Mouse (Mus musculus): Measurements from ENCODE around the gene Phrf1.

- TF ChIP-seq CTCF (IDR thresholded peaks at IDR 0.05; ENCODE audit: low read depth) (no peak), EP300 (IDR thresholded peaks at IDR 0.05; ENCODE audit: low read depth) (no peak)
These were observed 35.6 kb downstream of the Phrf1 start for GRCm38 (mm10) chr7:141264041-141264700.

Data from heart, postnatal 0 days (tissue).